Mouse (Mus musculus) heart, embryonic 11.5 days (tissue): ENCODE results near the gene Yipf3. TPM values are rescaled to one million over a fixed set of nuclear protein-coding genes. Genes with fewer than 3 reads are reported as not detected.

Experiments
- ATAC-seq: fragments of 200-750 bp; cut with Nextera tagmentation; replicated peaks from 2 replicates; pipeline ENCODE4 v1.8.0; 2017; ENCODE audit warnings: moderate library complexity; ENCODE audit not compliant: insufficient number of reproducible peaks, low FRiP score, low TSS enrichment
- H3K27ac ChIP-seq: fragments of 300-500 bp; sonication (generic); 2 replicates; pipeline ENCODE4 v1.5.1; 2014; ENCODE audit warnings: mild to moderate bottlenecking, low read depth, low read length
- H3K27me3 ChIP-seq: fragments of 300-500 bp; sonication (generic); 2 replicates; pipeline ENCODE4 v1.6.1; 2014; ENCODE audit warnings: mild to moderate bottlenecking, low read length, mixed read lengths; ENCODE audit not compliant: control insufficient read depth, insufficient read depth
- H3K36me3 ChIP-seq: fragments of 300-500 bp; sonication (generic); 2 replicates; pipeline ENCODE4 v1.6.1; 2014; ENCODE audit warnings: mild to moderate bottlenecking, low read length, moderate library complexity, mixed read lengths; ENCODE audit not compliant: control insufficient read depth, insufficient read depth
- H3K4me1 ChIP-seq: fragments of 300-500 bp; sonication (generic); 2 replicates; pipeline ENCODE4 v1.6.1; 2014; ENCODE audit warnings: low read length; ENCODE audit not compliant: control insufficient read depth, insufficient read depth
- H3K4me2 ChIP-seq: fragments of 300-500 bp; sonication (generic); 2 replicates; pipeline ENCODE4 v1.6.1; 2014; ENCODE audit warnings: mild to moderate bottlenecking, moderate library complexity
- H3K4me3 ChIP-seq: fragments of 300-500 bp; sonication (generic); 2 replicates; pipeline ENCODE4 v1.5.1; 2014; ENCODE audit warnings: low read depth, low read length
- H3K9ac ChIP-seq: fragments of 300-500 bp; sonication (generic); 2 replicates; pipeline ENCODE4 v1.6.1; 2014; ENCODE audit warnings: mild to moderate bottlenecking, low read depth, low read length, moderate library complexity
- H3K9me3 ChIP-seq: fragments of 300-500 bp; sonication (generic); replicated peaks from 2 replicates; pipeline ENCODE4 v1.6.1; 2016; ENCODE audit warnings: low read length; ENCODE audit not compliant: control insufficient read depth
- WGBS: fragments of 180-500 bp; shearing (Covaris S2); extraction: QIAGEN DNeasy Blood & Tissue Kit; methylation state at CpG from one replicate; pipeline ENCODE4 v1.1.7; 2014; ENCODE audit not compliant: insufficient replicate concordance; 5-methylcytosine and 5-hydroxymethylcytosine counted together
- polyA plus RNA-seq: library from polyadenylated mRNA; unstranded; fragments of >200 nt; fragmentation: Nextera tagmentation; extraction: Ambion mirVana; gene quantifications from 2 replicates; pipeline ENCODE4 v1.2.1, GENCODE M21; 2014

The Yipf3 gene
- 77.8 and 83.0 TPM in 2 replicates for polyA plus RNA-seq

DNA sequence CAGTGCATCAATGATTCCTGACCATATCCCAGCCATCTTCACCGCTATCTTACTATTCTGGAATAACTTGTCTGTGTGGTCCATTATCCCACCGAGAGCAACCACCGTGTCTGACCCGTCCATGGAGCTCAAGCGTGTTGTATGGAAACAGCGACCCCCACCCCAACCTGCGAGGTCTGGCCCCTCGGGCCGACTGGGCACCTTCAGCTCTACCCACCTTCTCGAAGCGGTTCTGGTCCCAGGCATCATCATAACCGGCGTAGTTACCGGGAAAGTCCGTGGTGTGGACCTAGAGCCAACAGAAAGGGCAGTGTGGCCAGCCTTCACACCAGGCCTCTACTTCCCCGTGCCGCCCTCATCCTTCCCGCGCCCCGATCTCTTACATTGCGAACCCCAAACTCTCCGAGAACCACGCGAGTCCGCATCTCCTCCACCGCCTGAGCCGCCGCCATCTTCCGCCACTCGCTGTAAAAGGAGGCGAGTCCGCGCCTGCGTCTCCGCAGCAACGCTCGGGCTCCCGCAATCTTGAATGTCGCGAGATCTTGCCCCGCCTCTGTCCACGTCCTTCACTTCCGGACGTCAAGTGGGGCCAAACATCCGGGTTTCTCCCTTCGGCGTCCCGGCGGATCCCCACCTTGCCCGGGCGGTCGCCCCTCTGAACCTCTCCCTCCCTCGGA lies at the start of gene Yipf3, which contains the start of gene Polr1c:
Gene Yipf3, plus strand, starts transcription at position 569 of the 677 bp plus-strand sequence.
Gene Polr1c, minus strand, starts transcription at position 543 of the 677 bp plus-strand sequence.
- peak; percentile 73 for ATAC-seq
- peak within 1 kb of the TSS; percentile 73 for H3K4me2 ChIP-seq
- no peaks in the 10 kb centered on the region for H3K27me3 ChIP-seq
- WGBS = under 1% methylated on average over 53 of the region's 53 CpGs
- no peaks in the 10 kb centered on the region for H3K9me3 ChIP-seq
- H3K4me3 ChIP-seq = peak within 1 kb of the TSS; percentile 76
- H3K4me1 ChIP-seq = peaks cover 14% of the 10 kb centered on the region
- peak within 1 kb of the TSS; percentile 65 for H3K27ac ChIP-seq
- H3K9ac ChIP-seq = peak within 1 kb of the TSS; percentile 84
- H3K36me3 ChIP-seq = peaks cover 35% of the 10 kb centered on the region

DNA sequence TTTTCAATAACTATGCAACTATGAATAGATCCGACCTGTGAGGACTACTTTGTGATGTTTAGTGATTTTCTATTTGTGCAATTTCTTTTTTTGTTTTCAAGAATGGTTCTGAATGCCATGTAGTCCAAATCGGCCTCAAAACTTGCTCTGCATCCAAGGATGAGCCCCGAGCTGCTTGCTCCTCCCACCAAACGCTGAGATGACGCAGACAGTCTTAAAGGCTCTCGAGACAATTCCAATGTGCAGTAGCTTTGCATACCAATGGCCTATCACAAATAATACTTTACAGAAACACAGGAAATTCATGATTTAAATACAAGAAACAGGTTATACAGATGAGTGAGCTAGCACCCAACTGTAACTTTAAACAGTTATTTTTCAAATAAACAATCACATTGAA lies 46.7 kb upstream of the Yipf3 start:
- peak overlapping the region; percentile 92 for H3K4me2 ChIP-seq
- peaks cover 17% of the 10 kb centered on the region for H3K4me1 ChIP-seq
- no peak overlapping the region for H3K9ac ChIP-seq
- no peaks in the 10 kb centered on the region for H3K9me3 ChIP-seq
- no peak for ATAC-seq
- 67% methylated on average over 6 of the region's 6 CpGs for WGBS
- peak overlapping the region; percentile 63 for H3K4me3 ChIP-seq
- H3K27me3 ChIP-seq = no peaks in the 10 kb centered on the region
- H3K36me3 ChIP-seq = peaks cover 17% of the 10 kb centered on the region; the same call in 1 of the 2 replicates
- H3K27ac ChIP-seq = no peak overlapping the region

DNA sequence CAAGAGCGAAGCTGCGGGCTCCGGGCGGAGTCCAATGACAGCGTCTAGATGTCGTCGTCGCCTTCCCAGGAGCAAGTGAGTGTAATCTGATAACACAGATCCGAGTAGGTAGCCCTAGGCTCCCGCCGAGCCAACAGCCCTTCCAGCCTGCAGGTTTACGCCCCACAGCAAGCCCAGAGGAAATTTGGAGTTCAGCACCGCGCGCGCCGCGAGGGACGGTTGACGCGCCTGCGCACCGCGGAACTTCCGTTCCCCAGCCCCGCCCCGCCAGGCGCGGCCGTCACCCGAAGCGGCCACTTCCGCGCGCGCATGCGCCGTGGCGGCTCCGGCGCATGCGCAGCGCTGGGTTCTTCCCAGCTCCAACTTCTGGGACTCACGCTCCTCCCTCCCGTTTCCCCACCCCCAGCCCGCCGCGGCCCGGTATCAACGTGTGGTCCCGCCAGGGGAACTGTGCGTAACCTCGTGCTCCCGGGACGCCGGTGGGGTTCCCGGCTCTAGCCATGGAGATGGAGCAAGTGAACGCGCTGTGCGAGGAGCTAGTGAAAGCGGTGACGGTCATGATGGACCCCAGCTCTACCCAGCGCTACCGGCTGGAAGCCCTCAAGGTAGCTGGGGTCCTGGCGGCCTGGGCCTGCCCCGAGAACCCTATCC lies 45.3 kb upstream of the Yipf3 start, which contains the start of the genes Polh and Xpo5:
Gene Polh, minus strand, starts transcription at position 225 of the 651 bp plus-strand sequence.
Gene Xpo5, plus strand, starts transcription at position 362 of the 651 bp plus-strand sequence.
- peaks cover 17% of the 10 kb centered on the region for H3K4me1 ChIP-seq
- peak; percentile 88 for ATAC-seq
- H3K4me2 ChIP-seq = peak within 1 kb of the TSS; percentile 92
- H3K4me3 ChIP-seq = peak within 1 kb of the TSS; percentile 63
- H3K36me3 ChIP-seq = peaks cover 15% of the 10 kb centered on the region
- no peaks in the 10 kb centered on the region for H3K27me3 ChIP-seq
- peak within 1 kb of the TSS; percentile 85 for H3K27ac ChIP-seq
- no peaks in the 10 kb centered on the region for H3K9me3 ChIP-seq
- peak within 1 kb of the TSS; percentile 90 for H3K9ac ChIP-seq
- WGBS = under 1% methylated on average over 66 of the region's 66 CpGs

GRCm38 (mm10) chr17:46203078-46203477 lies 44.8 kb upstream of the Yipf3 start:
- H3K27ac ChIP-seq = peak overlapping the region; percentile 85
- peaks cover 19% of the 10 kb centered on the region for H3K36me3 ChIP-seq
- no peak for ATAC-seq
- no peaks in the 10 kb centered on the region for H3K27me3 ChIP-seq
- peak overlapping the region; percentile 92 for H3K4me2 ChIP-seq
- H3K9me3 ChIP-seq = no peaks in the 10 kb centered on the region
- under 1% methylated on average over 20 of the region's 20 CpGs for WGBS
- peaks cover 17% of the 10 kb centered on the region for H3K4me1 ChIP-seq
- peak overlapping the region; percentile 90 for H3K9ac ChIP-seq
- H3K4me3 ChIP-seq = peak overlapping the region; percentile 63

GRCm38 (mm10) chr17:46206676-46207075 lies 41.2 kb upstream of the Yipf3 start:
- ATAC-seq = no peak
- peaks cover 12% of the 10 kb centered on the region for H3K4me1 ChIP-seq
- no peak overlapping the region for H3K9ac ChIP-seq
- H3K27me3 ChIP-seq = no peaks in the 10 kb centered on the region
- no peaks in the 10 kb centered on the region for H3K9me3 ChIP-seq
- no peak overlapping the region for H3K4me2 ChIP-seq
- peaks cover 31% of the 10 kb centered on the region for H3K36me3 ChIP-seq
- no peak overlapping the region for H3K27ac ChIP-seq
- no peak overlapping the region for H3K4me3 ChIP-seq

GRCm38 (mm10) chr17:46210550-46210949 lies 37.3 kb upstream of the Yipf3 start:
- no peak overlapping the region for H3K4me3 ChIP-seq
- H3K4me1 ChIP-seq = no peaks in the 10 kb centered on the region
- no peaks in the 10 kb centered on the region for H3K27me3 ChIP-seq
- H3K36me3 ChIP-seq = peaks cover 49% of the 10 kb centered on the region
- WGBS = 91% methylated on average over 3 of the region's 3 CpGs
- H3K4me2 ChIP-seq = no peak overlapping the region
- ATAC-seq = no peak
- H3K9me3 ChIP-seq = no peaks in the 10 kb centered on the region
- no peak overlapping the region for H3K9ac ChIP-seq
- H3K27ac ChIP-seq = no peak overlapping the region

DNA sequence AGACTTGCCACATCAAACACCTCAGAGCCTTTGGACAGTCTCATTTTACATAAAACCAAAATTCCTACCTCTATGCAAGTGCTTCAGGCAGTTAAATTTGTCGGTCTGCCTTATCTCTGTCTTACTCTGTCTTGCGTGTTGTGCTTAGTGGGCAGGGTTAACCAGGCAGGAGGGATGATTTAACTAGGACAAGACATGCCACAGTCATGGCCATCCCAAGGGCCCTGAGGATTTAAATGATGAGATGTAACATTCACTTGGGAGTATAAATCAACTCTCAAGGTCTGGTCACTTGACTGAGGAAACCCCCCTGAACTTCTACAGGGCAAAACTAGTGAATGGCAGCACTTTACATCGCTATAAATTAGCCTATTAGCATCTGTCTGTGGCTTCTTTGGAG lies 26.3 kb upstream of the Yipf3 start:
- ATAC-seq = no peak
- Histone ChIP-seq H3K4me1 (no peaks in the 10 kb centered on the region), H3K36me3 (peaks cover 40% of the 10 kb centered on the region), H3K9ac (no peak overlapping the region), H3K4me2 (no peak overlapping the region), H3K9me3 (no peaks in the 10 kb centered on the region), H3K27me3 (no peaks in the 10 kb centered on the region), H3K4me3 (no peak overlapping the region), H3K27ac (no peak overlapping the region)
- WGBS = 85% methylated on average over 3 of the region's 3 CpGs

- Histone ChIP-seq H3K9me3 (no peaks in the 10 kb centered on the region), H3K4me3 (no peak overlapping the region), H3K27me3 (no peaks in the 10 kb centered on the region; the same call in 1 of the 2 replicates), H3K4me1 (no peaks in the 10 kb centered on the region), H3K27ac (no peak overlapping the region), H3K36me3 (peaks cover 43% of the 10 kb centered on the region), H3K9ac (no peak overlapping the region), H3K4me2 (no peak overlapping the region)
- ATAC-seq = no peak
- WGBS = 89% methylated on average over 7 of the region's 7 CpGs
These were observed 20.3 kb upstream of the Yipf3 start for GRCm38 (mm10) chr17:46227576-46227975.
